Mouse (Mus musculus) urinary bladder, postnatal 0 days (tissue): Measurements from ENCODE around the gene Gm47959. TPM values are rescaled to one million over a fixed set of nuclear protein-coding genes. Genes with fewer than 3 reads are reported as not detected.

ENCODE experiments used
- polyA plus RNA-seq: library from polyadenylated mRNA; unstranded; fragments of >200 nt; fragmentation: Nextera tagmentation; extraction: Ambion mirVana; gene quantifications from 2 replicates; pipeline ENCODE4 v1.2.1, GENCODE M21; 2015

The Gm47959 gene
- polyA plus RNA-seq: not detected in 2 replicates

GRCm38 (mm10) chr1:83000306-83000705 is at the start of gene Gm47959:
Gene Gm47959 (plus strand): TSS chr1:83000548.

DNA sequence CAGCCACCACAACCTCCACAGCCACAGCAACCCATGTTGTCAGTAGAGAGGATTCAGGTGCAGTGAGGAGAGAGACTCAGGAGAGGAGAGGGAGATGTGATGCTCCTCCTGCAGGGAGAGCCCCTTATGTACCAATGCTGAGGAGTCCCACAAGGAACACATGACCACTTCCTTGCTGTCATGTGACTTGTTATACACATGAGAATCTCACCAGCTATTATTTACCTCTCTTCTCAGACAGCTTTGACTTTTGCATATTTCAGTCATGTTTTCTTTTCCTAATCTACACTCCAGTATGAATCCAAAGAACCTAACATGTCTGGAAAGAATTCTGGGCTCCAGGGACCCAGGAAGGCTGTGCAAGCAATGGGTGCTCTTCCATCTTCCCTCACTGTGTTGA is 44.4 kb upstream of the Gm47959 start, which contains the start of gene Gm7544:
Gm7544 (minus strand) TSS at position 101 of the 400 bp plus-strand sequence.

DNA sequence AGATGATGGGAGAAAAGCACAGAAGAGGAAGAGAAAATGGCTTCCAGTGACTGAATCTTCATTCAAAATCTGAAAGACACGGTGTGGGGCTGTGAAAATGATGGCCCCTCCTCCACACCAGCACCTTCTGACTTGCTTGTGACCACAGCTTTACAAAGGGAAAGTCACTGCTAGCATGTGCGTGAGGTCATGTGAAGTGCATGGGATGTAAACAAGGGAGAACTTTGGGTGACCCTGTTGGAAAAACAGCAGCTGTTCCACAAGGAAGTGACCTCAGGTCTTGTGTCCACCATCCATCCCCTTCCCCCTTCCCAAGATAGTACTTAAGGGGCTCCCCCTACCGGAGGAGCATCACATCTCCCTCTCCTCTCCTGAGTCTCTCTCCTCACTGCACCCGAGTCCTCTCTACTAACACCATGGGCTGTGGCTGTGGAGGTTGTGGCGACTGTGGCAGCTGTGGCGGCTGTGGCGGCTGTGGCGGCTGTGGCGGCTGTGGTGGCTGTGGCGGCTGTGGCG is 40.4 kb upstream of the Gm47959 start, which contains the start of gene Gm47955:
Gm47955 (plus strand) TSS at position 417 of the 516 bp plus-strand sequence.

GRCm38 (mm10) chr1:83038109-83038672 is 37.8 kb downstream of the Gm47959 start, which contains the start of gene Slc19a3:
Gene Slc19a3 (minus strand): TSS chr1:83038448.

GRCm38 (mm10) chr1:83042380-83042779 is 42.0 kb downstream of the Gm47959 start, which contains the start of gene Krtap28-10:
Gene Krtap28-10 (minus strand): TSS chr1:83042480.

DNA sequence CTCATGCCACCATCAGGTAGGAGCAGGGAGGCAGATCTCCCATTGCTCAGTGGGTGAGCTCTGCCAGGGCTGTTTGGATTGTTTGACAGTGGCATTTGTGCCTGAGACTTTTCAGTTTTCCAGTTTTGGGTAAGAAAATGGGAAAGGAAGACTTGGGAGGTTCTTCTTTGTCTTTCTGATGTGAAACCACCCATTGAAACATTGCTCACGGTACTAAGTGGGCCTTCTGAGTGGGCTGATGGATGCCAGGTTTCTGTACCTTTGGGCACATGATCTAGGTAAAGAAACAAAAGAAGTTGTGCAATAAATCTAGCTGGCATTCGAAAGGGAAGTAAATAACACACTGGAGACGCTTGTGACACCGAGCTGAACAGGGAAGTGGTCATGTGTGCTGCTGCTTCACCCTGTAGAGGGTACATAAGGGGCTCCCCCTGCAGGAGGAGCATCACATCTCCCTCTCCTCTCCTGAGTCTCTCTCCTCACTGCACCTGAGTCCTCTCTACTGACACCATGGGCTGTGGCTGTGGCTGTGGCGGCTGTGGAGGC is 44.6 kb downstream of the Gm47959 start, which contains the start of gene Gm47969:
Gm47969 (plus strand) TSS at position 51 of the 546 bp plus-strand sequence.

Other genes starting within 250 kb of the Gm47959 start
- 0.22 TPM in 1 of 2 replicates, not detected in the other for gene Tm4sf20, start 232.1 kb upstream of the Gm47959 start, polyA plus RNA-seq
- gene Gm47791, start 229.3 kb upstream of the Gm47959 start, polyA plus RNA-seq: not detected in 2 replicates
- gene Agfg1, start 161.1 kb upstream of the Gm47959 start, polyA plus RNA-seq: 22.7 and 31.2 TPM in 2 replicates
- gene A030005L19Rik, start 87.2 kb upstream of the Gm47959 start, polyA plus RNA-seq: not detected in 2 replicates
- gene A030014E15Rik, start 75.6 kb upstream of the Gm47959 start, polyA plus RNA-seq: not detected in 2 replicates
- gene Gm6217, start 69.1 kb upstream of the Gm47959 start, polyA plus RNA-seq: not detected in 2 replicates
- not detected in 2 replicates for gene A030003K21Rik, start 57.2 kb upstream of the Gm47959 start, polyA plus RNA-seq
- not detected in 2 replicates for gene Gm7544, start 44.5 kb upstream of the Gm47959 start, polyA plus RNA-seq
- gene Gm47955, start 40.3 kb upstream of the Gm47959 start, polyA plus RNA-seq: not detected in 2 replicates
- gene Slc19a3, start 37.9 kb downstream of the Gm47959 start, polyA plus RNA-seq: 0.61 and 0.86 TPM in 2 replicates
- not detected in 2 replicates for gene Krtap28-10, start 41.9 kb downstream of the Gm47959 start, polyA plus RNA-seq
- gene Gm47969, start 44.4 kb downstream of the Gm47959 start, polyA plus RNA-seq: not detected in 2 replicates
- not detected in 2 replicates for gene A030005K14Rik, start 58.8 kb downstream of the Gm47959 start, polyA plus RNA-seq
- not detected in 2 replicates for gene Krtap28-13, start 60.4 kb downstream of the Gm47959 start, polyA plus RNA-seq
- gene Ccl20, start 116.2 kb downstream of the Gm47959 start, polyA plus RNA-seq: not detected in 2 replicates
- 0.17 TPM in 1 of 2 replicates, not detected in the other for gene Daw1, start 159.2 kb downstream of the Gm47959 start, polyA plus RNA-seq